8 mouse cellular contexts compared by ENCODE assay signal in genomic region chr12:25098561-25099312, GRCm38 (mm10). TPM values are rescaled to one million over a fixed set of nuclear protein-coding genes. Genes with fewer than 3 reads are reported as not detected.
DNase-seq lines count a peak whose midpoint lies in the region; ATAC-seq lines count a peak whose summit lies in the region.

No protein-coding gene starts in this region.

- peak; percentile 96 for DNase-seq in ZHBTc4 (ENCODE audit: low read depth, low spot score)
- peak; percentile 80 to 85 for DNase-seq in cerebellum, postnatal 4 days (ENCODE audit: low spot score in 2 of 2)
- DNase-seq in gastrocnemius, postnatal 10 days, result peak; percentile 88
- DNase-seq in left cerebral cortex, postnatal 10 days (ENCODE audit: extremely low spot score in 1 of 2, low spot score in 2 of 2), result peak; percentile 89 to 96
- DNase-seq in right cerebral cortex, postnatal 36 days (ENCODE audit: low spot score in 2 of 2), result peak; percentile 88 to 89
- DNase-seq in yolk sac, embryonic 10.5 days (ENCODE audit: low spot score), result peak; percentile 92

- intact Hi-C loops in left cerebral cortex, postnatal 10 days (cut with DNase I), result loop anchor here (5.0 to 10.0 kb wide), 7 partner anchors 126 to 756 kb away; no protein-coding TSS in a partner anchor

- ATAC-seq in inflammation-experienced regulatory T-cells, adult 6 months, result peak; percentile 20
- peak; percentile 51 for ATAC-seq in megakaryocyte progenitor cell, adult 5-6 weeks (replicated peaks; ENCODE audit: poor library complexity)

RNA-seq across cellular contexts. Expression of gene Id2, which starts 1.8 kb away (rescaled TPM):
- total RNA-seq in gastrocnemius, postnatal 10 days (2021), result 10 to 100 TPM; 11.4 to 12.8 TPM
- 1,000 to 10,000 TPM in 1 of 3 experiments, 100 to 1,000 TPM in 2; 414 to 1,496 (median 414) TPM for polyA plus RNA-seq in inflammation-experienced regulatory T-cells, adult 6 months (2017; shearing (Covaris generic))
- 100 to 1,000 TPM; 160 to 186 TPM for total RNA-seq in left cerebral cortex, postnatal 10 days (2021)
- total RNA-seq in megakaryocyte progenitor cell, adult 5-6 weeks (2015), result 21.8 and 32.4 TPM in 2 replicates
- 8.3 and 15.5 TPM in 2 replicates for total RNA-seq in megakaryocyte progenitor cell, adult 5-6 weeks (2017)

Comparison
In these comparisons a context has a peak if more than half of its experiments do, and no peak if none do; other contexts are left out.
1. Peak in every context shown above with its lines: DNase-seq and ATAC-seq.
2. RNA of gene Id2, which starts 1.8 kb away (total RNA-seq): 160 to 186 TPM in left cerebral cortex, postnatal 10 days; 8.3 to 32.4 TPM in megakaryocyte progenitor cell, adult 5-6 weeks and 11.4 to 12.8 TPM in gastrocnemius, postnatal 10 days; every median in the first group is over 4 times any median in the second.